Mouse (Mus musculus): ENCODE data around the gene Crtap.

The Crtap gene

DNA sequence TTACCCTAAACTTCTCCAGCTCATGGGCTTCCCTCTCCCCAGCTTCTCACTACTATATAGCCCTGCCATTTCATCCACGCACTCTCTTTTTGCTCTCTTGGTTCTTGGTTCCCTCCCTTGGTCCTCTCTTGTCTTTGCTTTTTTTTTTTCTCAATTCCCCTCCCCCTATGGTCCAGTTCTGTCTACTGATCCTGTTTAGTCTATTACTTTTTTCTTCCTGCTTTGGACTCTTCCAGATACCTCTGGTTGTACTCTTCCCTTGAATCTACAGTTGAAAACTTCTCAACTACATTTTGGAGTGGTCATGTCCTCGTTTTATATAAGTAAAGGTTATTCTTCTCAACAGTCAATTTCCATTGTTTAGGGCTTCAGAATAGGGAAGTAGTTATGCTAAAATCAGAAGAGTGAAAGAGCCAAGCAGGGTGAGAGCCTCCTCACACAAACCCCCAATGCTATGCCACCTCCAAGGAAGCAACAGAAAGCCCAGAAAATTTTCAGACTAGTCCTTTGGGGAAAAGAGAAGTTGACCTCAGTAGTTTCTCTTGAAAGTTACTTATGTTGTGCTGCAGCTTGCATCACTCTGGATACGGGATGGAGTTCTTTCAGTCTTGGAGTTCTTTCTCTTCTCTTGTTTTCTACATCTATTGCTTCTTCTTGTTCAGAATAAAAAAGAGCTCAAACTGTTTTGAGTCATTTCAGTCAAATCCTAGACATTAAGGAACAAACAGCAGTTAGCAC is 64.3 kb downstream of the Crtap start:
- DNase-seq (ENCODE audit: low read depth, low spot score), result no peak
